Mouse (Mus musculus) liver, embryonic 11.5 days (tissue): ENCODE data around the gene Fndc7. TPM values are rescaled to one million over a fixed set of nuclear protein-coding genes. Genes with fewer than 3 reads are reported as not detected.
A peak's percentile ranks its signal among the peaks of the same experiment; 100 is the strongest.

Source experiments
- ATAC-seq: fragments of 200-750 bp; cut with Nextera tagmentation; replicated peaks from 2 replicates; pipeline ENCODE4 v1.8.0; 2017; ENCODE audit warnings: moderate number of reproducible peaks, mild to moderate bottlenecking, moderate TSS enrichment, moderate library complexity; ENCODE audit not compliant: low FRiP score
- DNase-seq: peaks from one replicate; pipeline ENCODE4 v3.0.0-alpha.2; 2017; ENCODE audit warnings: low spot score
- H3K27ac ChIP-seq: fragments of 300-500 bp; sonication (generic); 2 replicates; pipeline ENCODE4 v1.5.1; 2014; ENCODE audit warnings: mild to moderate bottlenecking, low read depth, low read length, control low read depth
- H3K27me3 ChIP-seq: fragments of 300-500 bp; sonication (generic); replicated peaks from 2 replicates; pipeline ENCODE4 v1.6.1; 2014; ENCODE audit warnings: low read length, mixed read lengths; ENCODE audit not compliant: control insufficient read depth, insufficient read depth
- H3K36me3 ChIP-seq: fragments of 300-500 bp; sonication (generic); 2 replicates; pipeline ENCODE4 v1.6.1; 2014; ENCODE audit warnings: mild to moderate bottlenecking, low read length, moderate library complexity, mixed read lengths; ENCODE audit not compliant: control insufficient read depth, insufficient read depth
- H3K4me1 ChIP-seq: fragments of 300-500 bp; sonication (generic); replicated peaks from 2 replicates; pipeline ENCODE4 v1.6.1; 2014; ENCODE audit warnings: low read length, mixed read lengths; ENCODE audit not compliant: control insufficient read depth, insufficient read depth
- H3K4me2 ChIP-seq: fragments of 300-500 bp; sonication (generic); 2 replicates; pipeline ENCODE4 v1.6.1; 2014; ENCODE audit warnings: mild to moderate bottlenecking, control low read depth, moderate library complexity
- H3K4me3 ChIP-seq: fragments of 300-500 bp; sonication (generic); 2 replicates; pipeline ENCODE4 v1.5.1; 2014; ENCODE audit warnings: low read depth, low read length, control low read depth
- H3K9ac ChIP-seq: fragments of 300-500 bp; sonication (generic); 2 replicates; pipeline ENCODE4 v1.6.1; 2014; ENCODE audit warnings: low read depth, low read length, control low read depth
- H3K9me3 ChIP-seq: fragments of 300-500 bp; sonication (generic); 2 replicates; pipeline ENCODE4 v1.6.1; 2016; ENCODE audit warnings: low read length, inconsistent platforms, mixed read lengths; ENCODE audit not compliant: control insufficient read depth
- WGBS: fragments of 180-500 bp; shearing (Covaris S2); extraction: QIAGEN DNeasy Blood & Tissue Kit; methylation state at CpG from one replicate; pipeline ENCODE4 v1.1.7; 2014; 5-methylcytosine and 5-hydroxymethylcytosine counted together
- polyA plus RNA-seq: library from polyadenylated mRNA; unstranded; fragments of >200 nt; fragmentation: Nextera tagmentation; extraction: Ambion mirVana; gene quantifications from 2 replicates; pipeline ENCODE4 v1.2.1, GENCODE M21; 2014

Fndc7 gene
- 0.18 TPM in 1 of 2 replicates, not detected in the other for polyA plus RNA-seq

GRCm38 (mm10) chr3:108889908-108890307, at the start of gene Fndc7:
TSS of gene Fndc7 (minus strand) at chr3:108890008.
- H3K9ac ChIP-seq, result no peak within 1 kb of the TSS
- 81% methylated on average over 1 of the region's 1 CpGs for WGBS
- no peaks in the 10 kb centered on the region for H3K36me3 ChIP-seq
- ATAC-seq, result no peak
- no peaks in the 10 kb centered on the region for H3K27me3 ChIP-seq
- no peaks in the 10 kb centered on the region for H3K9me3 ChIP-seq
- H3K4me1 ChIP-seq, result peaks cover 8% of the 10 kb centered on the region
- no peak for DNase-seq
- no peak within 1 kb of the TSS for H3K4me3 ChIP-seq
- H3K4me2 ChIP-seq, result no peak within 1 kb of the TSS
- no peak within 1 kb of the TSS for H3K27ac ChIP-seq

GRCm38 (mm10) chr3:108939573-108939972, 49.8 kb upstream of the Fndc7 start, which contains the start of gene Henmt1:
TSS of gene Henmt1 (plus strand) at chr3:108939873.
- DNase-seq (no peak), ATAC-seq (no peak)
- Histone ChIP-seq H3K4me2 (peak within 1 kb of the TSS; percentile 66), H3K9ac (peak within 1 kb of the TSS; percentile 26; the same call in 1 of the 2 replicates), H3K27ac (no peak within 1 kb of the TSS), H3K4me3 (peak within 1 kb of the TSS; percentile 32), H3K36me3 (no peaks in the 10 kb centered on the region), H3K9me3 (no peaks in the 10 kb centered on the region), H3K4me1 (no peaks in the 10 kb centered on the region), H3K27me3 (no peaks in the 10 kb centered on the region; the same call in none of the 2 replicates)
- WGBS, result 81% methylated on average over 5 of the region's 5 CpGs

GRCm38 (mm10) chr3:108938691-108939090, 48.9 kb upstream of the Fndc7 start:
- Histone ChIP-seq H3K4me1 (no peaks in the 10 kb centered on the region), H3K4me2 (no peak overlapping the region), H3K27me3 (no peaks in the 10 kb centered on the region; the same call in none of the 2 replicates), H3K27ac (no peak overlapping the region), H3K4me3 (no peak overlapping the region), H3K9me3 (no peaks in the 10 kb centered on the region), H3K36me3 (no peaks in the 10 kb centered on the region), H3K9ac (no peak overlapping the region)
- DNase-seq (no peak), ATAC-seq (no peak)
- 91% methylated on average over 5 of the region's 5 CpGs for WGBS

- Histone ChIP-seq H3K27me3 (no peaks in the 10 kb centered on the region), H3K4me1 (no peaks in the 10 kb centered on the region), H3K9ac (no peak overlapping the region), H3K36me3 (no peaks in the 10 kb centered on the region), H3K27ac (no peak overlapping the region), H3K4me3 (no peak overlapping the region), H3K4me2 (no peak overlapping the region), H3K9me3 (no peaks in the 10 kb centered on the region)
- ATAC-seq (no peak), DNase-seq (no peak)
- WGBS, result 85% methylated on average over 6 of the region's 6 CpGs
Measured at GRCm38 (mm10) chr3:108933557-108933956, 43.7 kb upstream of the Fndc7 start.

- H3K36me3 ChIP-seq, result no peaks in the 10 kb centered on the region
- no peak overlapping the region for H3K9ac ChIP-seq
- 73% methylated on average over 1 of the region's 1 CpGs for WGBS
- DNase-seq, result no peak
- no peak for ATAC-seq
- peaks cover 12% of the 10 kb centered on the region for H3K4me1 ChIP-seq
- no peak overlapping the region for H3K4me3 ChIP-seq
- H3K4me2 ChIP-seq, result no peak overlapping the region
- no peaks in the 10 kb centered on the region for H3K27me3 ChIP-seq
- H3K9me3 ChIP-seq, result no peaks in the 10 kb centered on the region
- no peak overlapping the region for H3K27ac ChIP-seq
Measured at GRCm38 (mm10) chr3:108926308-108926707, 36.5 kb upstream of the Fndc7 start.

- Histone ChIP-seq H3K36me3 (no peaks in the 10 kb centered on the region), H3K27me3 (no peaks in the 10 kb centered on the region), H3K4me1 (peaks cover 13% of the 10 kb centered on the region), H3K4me2 (no peak overlapping the region), H3K27ac (no peak overlapping the region), H3K4me3 (no peak overlapping the region), H3K9ac (no peak overlapping the region), H3K9me3 (no peaks in the 10 kb centered on the region)
- DNase-seq (no peak), ATAC-seq (no peak)
- 84% methylated on average over 4 of the region's 4 CpGs for WGBS
Measured at GRCm38 (mm10) chr3:108925677-108926076, 35.9 kb upstream of the Fndc7 start.

GRCm38 (mm10) chr3:108921822-108922221, 32.0 kb upstream of the Fndc7 start:
- H3K27ac ChIP-seq, result peak overlapping the region; percentile 32; the same call in 1 of the 2 replicates
- H3K9me3 ChIP-seq, result no peaks in the 10 kb centered on the region

GRCm38 (mm10) chr3:108920442-108921070, 30.7 kb upstream of the Fndc7 start:
- WGBS, result 84% methylated on average over 3 of the region's 3 CpGs
- DNase-seq (no peak), ATAC-seq (no peak)
- H3K4me1 ChIP-seq, result peaks cover 13% of the 10 kb centered on the region
- H3K9me3 ChIP-seq, result no peaks in the 10 kb centered on the region
- H3K9ac ChIP-seq, result no peak overlapping the region
- H3K27ac ChIP-seq, result no peak overlapping the region
- H3K4me2 ChIP-seq, result no peak overlapping the region
- H3K36me3 ChIP-seq, result no peaks in the 10 kb centered on the region
- no peaks in the 10 kb centered on the region for H3K27me3 ChIP-seq
- no peak overlapping the region for H3K4me3 ChIP-seq

More at GRCm38 (mm10) chr3:108921822-108922221, 32.0 kb upstream of the Fndc7 start:
- peak; percentile 97 for ATAC-seq
- no peaks in the 10 kb centered on the region for H3K36me3 ChIP-seq
- DNase-seq, result no peak
- no peak overlapping the region for H3K4me3 ChIP-seq
- H3K4me1 ChIP-seq, result peaks cover 13% of the 10 kb centered on the region
- peak overlapping the region; percentile 9; the same call in 1 of the 2 replicates for H3K4me2 ChIP-seq
- H3K27me3 ChIP-seq, result no peaks in the 10 kb centered on the region
- 50% methylated on average over 1 of the region's 1 CpGs for WGBS
- no peak overlapping the region for H3K9ac ChIP-seq

GRCm38 (mm10) chr3:108918852-108919251, 29.0 kb upstream of the Fndc7 start:
- no peaks in the 10 kb centered on the region for H3K27me3 ChIP-seq
- no peak overlapping the region for H3K27ac ChIP-seq
- DNase-seq, result no peak
- H3K36me3 ChIP-seq, result no peaks in the 10 kb centered on the region
- H3K9me3 ChIP-seq, result no peaks in the 10 kb centered on the region
- no peak overlapping the region for H3K9ac ChIP-seq
- no peak for ATAC-seq
- H3K4me1 ChIP-seq, result peaks cover 13% of the 10 kb centered on the region
- no peak overlapping the region for H3K4me2 ChIP-seq
- 96% methylated on average over 1 of the region's 1 CpGs for WGBS
- no peak overlapping the region for H3K4me3 ChIP-seq
